Mouse (Mus musculus) spleen, embryonic (tissue): ENCODE results near the gene Angptl2.

Experiments
- CTCF ChIA-PET: fragments of 350-600 bp; sonication (Branson Sonifier 250); formaldehyde crosslinking; loops from one replicate; lab custom pipeline; 2022; lab: Charles Lee

The Angptl2 gene

GRCm38 (mm10) chr2:33215700-33216509, at the start of gene Angptl2:
Angptl2 (plus strand) TSS chr2:33216069.
- CTCF ChIA-PET: interaction anchor here (0.6 kb wide), 1 partner anchor 9 kb away, joined by 8 read pairs; no protein-coding TSS in a partner anchor

- CTCF ChIA-PET: no interaction called here
Measured at GRCm38 (mm10) chr2:33167060-33167459, 48.8 kb upstream of the Angptl2 start.

GRCm38 (mm10) chr2:33169445-33169844, 46.4 kb upstream of the Angptl2 start:
- CTCF ChIA-PET: no interaction called here

GRCm38 (mm10) chr2:33170777-33171565, 44.9 kb upstream of the Angptl2 start:
- CTCF ChIA-PET: no interaction called here

- CTCF ChIA-PET: no interaction called here
Measured at GRCm38 (mm10) chr2:33173126-33173525, 42.7 kb upstream of the Angptl2 start.

GRCm38 (mm10) chr2:33173686-33174085, 42.2 kb upstream of the Angptl2 start:
- CTCF ChIA-PET: no interaction called here

GRCm38 (mm10) chr2:33176516-33176915, 39.4 kb upstream of the Angptl2 start:
- CTCF ChIA-PET: no interaction called here

GRCm38 (mm10) chr2:33176921-33177320, 38.9 kb upstream of the Angptl2 start:
- CTCF ChIA-PET: no interaction called here

- CTCF ChIA-PET: no interaction called here
Measured at GRCm38 (mm10) chr2:33177443-33178242, 38.2 kb upstream of the Angptl2 start.

- CTCF ChIA-PET: no interaction called here
Measured at GRCm38 (mm10) chr2:33178243-33178932, 37.5 kb upstream of the Angptl2 start.

GRCm38 (mm10) chr2:33179171-33179929, 36.5 kb upstream of the Angptl2 start:
- CTCF ChIA-PET: no interaction called here

- CTCF ChIA-PET: no interaction called here
Measured at GRCm38 (mm10) chr2:33179930-33180630, 35.8 kb upstream of the Angptl2 start.

GRCm38 (mm10) chr2:33183321-33183720, 32.5 kb upstream of the Angptl2 start:
- CTCF ChIA-PET: no interaction called here

- CTCF ChIA-PET: no interaction called here
Measured at GRCm38 (mm10) chr2:33184641-33185040, 31.2 kb upstream of the Angptl2 start.

- CTCF ChIA-PET: no interaction called here
Measured at GRCm38 (mm10) chr2:33185258-33185657, 30.6 kb upstream of the Angptl2 start.

- CTCF ChIA-PET: no interaction called here
Measured at GRCm38 (mm10) chr2:33186505-33186904, 29.4 kb upstream of the Angptl2 start.

GRCm38 (mm10) chr2:33187874-33188273, 28.0 kb upstream of the Angptl2 start:
- CTCF ChIA-PET: no interaction called here

GRCm38 (mm10) chr2:33188925-33189670, 26.8 kb upstream of the Angptl2 start:
- CTCF ChIA-PET: no interaction called here

- CTCF ChIA-PET: no interaction called here
Measured at GRCm38 (mm10) chr2:33189976-33190375, 25.9 kb upstream of the Angptl2 start.
